ENCODE assay signal across 24 mouse cellular contexts in genomic region chr12:71874984-71875383, GRCm38 (mm10). TPM values are rescaled to one million over a fixed set of nuclear protein-coding genes. Genes with fewer than 3 reads are reported as not detected.
A peak's percentile ranks its signal among the peaks of the same experiment; 100 is the strongest.
DNase-seq lines count a peak whose midpoint lies in the region; ATAC-seq and TF ChIP-seq lines count a peak whose summit lies in the region.
"Had no signal": no experiment of that assay in that cellular context is flagged by ENCODE, and none has a peak within 500 bp of the region (broad histone marks: within the 10 kb centered on the region; RNA-seq: fewer than 3 reads in every experiment).

No protein-coding gene starts in this region.

- WGBS in heart, embryonic 10.5 days: 87% methylated on average over 3 of the region's 3 CpGs
- WGBS in kidney, embryonic 14.5 days: 75% methylated on average over 3 of the region's 3 CpGs
- 78% methylated on average over 3 of the region's 3 CpGs for WGBS in liver, embryonic 12.5 days (ENCODE audit: insufficient replicate concordance)
- WGBS in liver, postnatal 0 days (ENCODE audit: insufficient replicate concordance): 80% methylated on average over 3 of the region's 3 CpGs

- 0 out of 2 replicates have a peak, but pooled peaks cover 7% of the 10 kb centered on the region for H3K36me3 ChIP-seq in heart, embryonic 10.5 days
- H3K36me3 ChIP-seq in kidney, embryonic 14.5 days (ENCODE audit: control insufficient read depth, insufficient read depth, low read length): no peaks in the 10 kb centered on the region
- peaks cover 10% of the 10 kb centered on the region; the same call in 1 of the 2 replicates for H3K36me3 ChIP-seq in liver, embryonic 12.5 days
- H3K36me3 ChIP-seq in liver, postnatal 0 days (replicated peaks; ENCODE audit: insufficient read depth, low read length): 0 out of 2 replicates have a peak, but pooled peaks cover 2% of the 10 kb centered on the region
- H3K36me3 ChIP-seq: embryonic facial prominence, embryonic 13.5 days; forebrain, embryonic 10.5 days; forebrain, embryonic 15.5 days; hindbrain, embryonic 13.5 days; midbrain, embryonic 13.5 days; neural tube, embryonic 13.5 days; stomach, embryonic 15.5 days had no signal

- ATAC-seq in kidney, embryonic 14.5 days (ENCODE audit: low FRiP score, low TSS enrichment): no peak
- no peak for ATAC-seq in liver, embryonic 12.5 days
- no peak for ATAC-seq in liver, postnatal 0 days
- ATAC-seq: forebrain, embryonic 15.5 days; midbrain, embryonic 13.5 days had no signal

- no peak for TF ChIP-seq CTCF in liver, postnatal 0 days (IDR thresholded peaks at IDR 0.05; ENCODE audit: low read depth)

- H3K9ac ChIP-seq in kidney, embryonic 14.5 days (ENCODE audit: low read depth, low read length): no peak overlapping the region
- H3K9ac ChIP-seq in liver, embryonic 12.5 days: no peak overlapping the region
- no peak overlapping the region for H3K9ac ChIP-seq in liver, postnatal 0 days (replicated peaks)
- H3K9ac ChIP-seq: embryonic facial prominence, embryonic 13.5 days; forebrain, embryonic 15.5 days; hindbrain, embryonic 13.5 days; liver, embryonic 14.5 days; midbrain, embryonic 13.5 days; neural tube, embryonic 13.5 days; stomach, embryonic 15.5 days had no signal

- no peaks in the 10 kb centered on the region for H3K9me3 ChIP-seq in heart, embryonic 10.5 days
- no peaks in the 10 kb centered on the region for H3K9me3 ChIP-seq in kidney, embryonic 14.5 days (ENCODE audit: control insufficient read depth, low read length)
- no peaks in the 10 kb centered on the region for H3K9me3 ChIP-seq in liver, embryonic 12.5 days (replicated peaks)
- H3K9me3 ChIP-seq in liver, postnatal 0 days (ENCODE audit: low read length): no peaks in the 10 kb centered on the region
- H3K9me3 ChIP-seq: embryonic facial prominence, embryonic 13.5 days; forebrain, embryonic 10.5 days; forebrain, embryonic 15.5 days; hindbrain, embryonic 13.5 days; midbrain, embryonic 13.5 days; neural tube, embryonic 13.5 days; stomach, embryonic 15.5 days had no signal

- H3K4me2 ChIP-seq in kidney, embryonic 14.5 days (replicated peaks; ENCODE audit: low read depth, low read length): no peak overlapping the region
- H3K4me2 ChIP-seq in liver, embryonic 12.5 days: no peak overlapping the region
- H3K4me2 ChIP-seq in liver, postnatal 0 days (ENCODE audit: low read depth, low read length): no peak overlapping the region
- H3K4me2 ChIP-seq: embryonic facial prominence, embryonic 13.5 days; forebrain, embryonic 15.5 days; hindbrain, embryonic 13.5 days; midbrain, embryonic 13.5 days; neural tube, embryonic 13.5 days; stomach, embryonic 15.5 days had no signal

- H3K4me3 ChIP-seq in heart, embryonic 10.5 days: no peak overlapping the region
- H3K4me3 ChIP-seq in kidney, embryonic 14.5 days (ENCODE audit: low read length): no peak overlapping the region
- H3K4me3 ChIP-seq in liver, embryonic 12.5 days: no peak overlapping the region
- H3K4me3 ChIP-seq in liver, postnatal 0 days (ENCODE audit: low read depth, low read length): no peak overlapping the region
- H3K4me3 ChIP-seq: embryonic facial prominence, embryonic 13.5 days; forebrain, embryonic 10.5 days; forebrain, embryonic 15.5 days; hindbrain, embryonic 13.5 days; midbrain, embryonic 13.5 days; neural tube, embryonic 13.5 days; stomach, embryonic 15.5 days had no signal

- peak overlapping the region; percentile 36; the same call in 1 of the 2 replicates for H3K27ac ChIP-seq in heart, embryonic 10.5 days
- 0 out of 2 replicates have a peak overlapping the region, but pooled peaks have one; percentile 42 for H3K27ac ChIP-seq in kidney, embryonic 14.5 days (ENCODE audit: low read depth, low read length)
- peak overlapping the region; percentile 41; the same call in 1 of the 2 replicates for H3K27ac ChIP-seq in liver, embryonic 12.5 days
- H3K27ac ChIP-seq in liver, postnatal 0 days (ENCODE audit: low read depth): 0 out of 2 replicates have a peak overlapping the region, but pooled peaks have one; percentile 30
- H3K27ac ChIP-seq: embryonic facial prominence, embryonic 13.5 days; forebrain, embryonic 10.5 days; forebrain, embryonic 15.5 days; hindbrain, embryonic 13.5 days; liver, embryonic 14.5 days; midbrain, embryonic 13.5 days; neural tube, embryonic 13.5 days; stomach, embryonic 15.5 days had no signal

- peaks cover 80% of the 10 kb centered on the region for H3K4me1 ChIP-seq in heart, embryonic 10.5 days
- peaks cover 10% of the 10 kb centered on the region for H3K4me1 ChIP-seq in kidney, embryonic 14.5 days (ENCODE audit: control insufficient read depth, insufficient read depth, low read length)
- peaks cover 55% of the 10 kb centered on the region for H3K4me1 ChIP-seq in liver, embryonic 12.5 days
- peaks cover 29% of the 10 kb centered on the region for H3K4me1 ChIP-seq in liver, postnatal 0 days (ENCODE audit: insufficient read depth)
- H3K4me1 ChIP-seq: stomach, embryonic 15.5 days had no signal

- TF ChIP-seq EP300 in liver, postnatal 0 days (IDR thresholded peaks at IDR 0.05; ENCODE audit: low read depth): no peak

- no peak for DNase-seq in heart, embryonic 10.5 days (ENCODE audit: low spot score)
- no peak for DNase-seq in heart, postnatal 4 days
- no peak for DNase-seq in kidney, adult 8-10 months
- no peak for DNase-seq in liver, postnatal 0 days
- DNase-seq in B cell, adult 2 months: no peak
- DNase-seq: adrenal gland, adult 2 months; adrenal gland, postnatal 36 days; cerebellum, adult 18-20 months; cerebellum, postnatal 10 days; kidney, postnatal 25 days; lung, postnatal 36 days; retina, postnatal 1 day; right cerebral cortex, postnatal 14 days; thymus, postnatal 14 days had no signal

- no peaks in the 10 kb centered on the region for H3K27me3 ChIP-seq in heart, embryonic 10.5 days (ENCODE audit: insufficient read depth, poor library complexity, severe bottlenecking)
- no peaks in the 10 kb centered on the region for H3K27me3 ChIP-seq in kidney, embryonic 14.5 days (ENCODE audit: control insufficient read depth, insufficient read depth, low read length)
- H3K27me3 ChIP-seq in liver, embryonic 12.5 days (replicated peaks): no peaks in the 10 kb centered on the region
- no peaks in the 10 kb centered on the region for H3K27me3 ChIP-seq in liver, postnatal 0 days (ENCODE audit: insufficient read depth, low read length)
- H3K27me3 ChIP-seq: embryonic facial prominence, embryonic 13.5 days; forebrain, embryonic 15.5 days; hindbrain, embryonic 13.5 days; midbrain, embryonic 13.5 days; neural tube, embryonic 13.5 days; stomach, embryonic 15.5 days had no signal

RNA-seq across cellular contexts. Expression of gene Daam1, which starts 44.1 kb away (rescaled TPM):
- 11.5 and 20.1 TPM in 2 replicates for polyA plus RNA-seq in heart, embryonic 10.5 days (2016; fragmentation: Nextera tagmentation; extraction: Ambion mirVana)
- total RNA-seq in heart, postnatal 4 days (2021): 10 to 100 TPM; 88.8 to 92.1 TPM
- 7.4 and 13.0 TPM in 2 replicates for polyA plus RNA-seq in kidney, embryonic 14.5 days (2014; fragmentation: Nextera tagmentation; extraction: Ambion mirVana)
- polyA plus RNA-seq in liver, embryonic 12.5 days (2016; fragmentation: Nextera tagmentation; extraction: Ambion mirVana): 10.7 and 11.2 TPM in 2 replicates
- 3.6 and 4.5 TPM in 2 replicates for polyA plus RNA-seq in liver, postnatal 0 days (2015; fragmentation: Nextera tagmentation; extraction: Ambion mirVana)
